Mouse (Mus musculus) natural killer cell, adult 2 months (primary cell): ENCODE data around the gene Eif4a3.
"Not testable (repeated sequence)": the region's sequence is repeated elsewhere in the genome, so short reads cannot be mapped to it uniquely, and the experiment has no call there.

Experiments used
- DNase-seq, 2 experiments: peaks; one replicate each; pipeline ENCODE4 v3.0.0; 2022; ENCODE audit warnings: low spot score in 2 of 2

Gene Eif4a3

DNA sequence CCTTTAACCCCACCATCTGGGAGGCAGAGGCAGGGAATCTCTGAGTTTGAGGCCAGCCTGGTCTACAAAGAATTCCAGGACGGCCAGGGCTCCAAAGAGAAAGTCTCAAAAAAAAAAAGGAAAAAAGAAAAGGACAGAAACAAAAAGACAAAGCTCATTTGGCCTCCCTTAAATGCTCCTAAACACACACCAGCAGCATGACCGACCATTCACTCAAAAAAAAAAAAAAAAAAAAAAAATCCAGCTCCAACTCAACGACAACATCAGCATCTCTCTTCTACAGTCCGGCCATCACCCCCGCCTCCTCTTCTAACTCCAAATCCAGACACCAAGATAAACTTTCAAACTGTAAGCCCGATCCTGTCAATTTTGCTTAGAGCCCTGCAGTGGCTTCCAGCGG is 972 bp downstream of the Eif4a3 start:
- no peak for DNase-seq

DNA sequence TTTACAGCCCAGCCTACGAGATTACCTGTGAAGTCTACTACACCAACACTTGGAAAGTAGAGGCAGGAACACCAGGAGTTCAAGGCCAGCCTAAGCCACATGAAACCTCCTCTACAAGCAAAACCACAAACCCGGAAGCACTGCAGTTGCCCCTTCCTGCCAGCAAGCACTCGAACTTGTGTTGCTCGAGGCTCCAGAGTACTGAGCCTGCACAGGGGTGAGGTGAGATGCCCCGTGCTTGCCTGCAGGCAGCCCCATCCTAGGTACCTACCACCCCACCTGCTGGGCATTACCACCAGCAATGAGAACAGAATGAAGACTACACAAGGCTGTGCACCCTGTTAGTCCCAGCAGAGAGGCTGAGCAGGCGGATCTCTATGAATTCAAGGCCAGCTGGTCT is 1.9 kb downstream of the Eif4a3 start:
- DNase-seq = peak; percentile 24 to 29

DNA sequence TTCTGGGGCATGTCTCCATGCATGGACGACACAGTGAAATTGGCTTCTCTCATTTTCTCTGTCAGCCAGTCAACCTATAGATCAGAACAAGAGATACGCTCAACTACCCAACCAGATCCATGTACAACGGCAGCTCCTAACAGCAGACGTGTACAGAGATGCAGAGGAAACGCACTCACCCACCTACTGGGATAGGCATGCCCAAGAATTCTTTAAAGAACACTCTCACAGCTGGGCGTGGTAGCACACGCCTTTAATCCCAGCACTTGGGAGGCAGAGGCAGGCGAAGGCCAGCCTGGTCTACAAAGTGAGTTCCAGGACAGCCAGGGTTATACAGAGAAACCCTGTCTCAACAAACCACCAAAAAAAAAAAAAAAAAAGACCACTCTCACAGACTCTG is 7.0 kb downstream of the Eif4a3 start:
- DNase-seq = not testable (repeated sequence)

DNA sequence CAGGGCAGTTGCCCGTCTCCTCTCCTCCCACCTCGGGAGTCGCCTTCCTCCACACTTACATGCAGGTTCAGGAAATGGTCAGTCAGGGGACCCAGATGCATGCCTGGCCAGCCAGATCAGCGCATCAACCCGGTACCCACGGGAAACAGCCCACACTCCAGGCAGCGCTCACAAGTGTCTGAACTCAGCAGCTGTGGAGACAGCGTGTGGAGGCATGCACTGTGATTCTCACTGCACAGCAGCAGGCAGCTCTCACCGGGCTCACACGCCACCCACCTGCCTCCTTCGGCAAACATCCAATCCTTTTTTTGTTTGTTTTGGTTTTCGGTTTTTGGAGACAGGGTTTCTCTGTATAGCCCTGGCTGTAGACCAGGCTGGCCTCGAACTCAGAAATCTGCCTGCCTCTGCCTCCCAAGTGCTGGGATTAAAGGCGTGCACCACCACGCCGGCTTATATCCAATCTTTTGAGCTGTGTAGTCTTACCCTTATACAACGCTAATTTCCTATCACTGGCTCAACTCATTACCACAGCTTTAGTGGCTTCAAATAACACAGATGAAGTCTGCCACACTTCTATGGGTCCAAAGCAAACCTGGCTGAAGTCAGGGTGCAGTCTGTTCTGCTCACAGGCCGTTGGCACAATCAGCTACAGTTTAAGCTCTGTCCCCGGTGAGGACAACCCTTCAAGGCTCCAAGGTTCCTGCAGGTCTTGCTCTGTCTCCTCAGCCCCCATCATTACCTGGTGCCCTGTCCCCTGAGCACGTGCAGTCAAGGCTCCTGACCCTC is 12.5 kb downstream of the Eif4a3 start:
- no peak for DNase-seq

- DNase-seq = no peak
Measured at GRCm38 (mm10) chr11:119285791-119286527, 13.9 kb downstream of the Eif4a3 start.

DNA sequence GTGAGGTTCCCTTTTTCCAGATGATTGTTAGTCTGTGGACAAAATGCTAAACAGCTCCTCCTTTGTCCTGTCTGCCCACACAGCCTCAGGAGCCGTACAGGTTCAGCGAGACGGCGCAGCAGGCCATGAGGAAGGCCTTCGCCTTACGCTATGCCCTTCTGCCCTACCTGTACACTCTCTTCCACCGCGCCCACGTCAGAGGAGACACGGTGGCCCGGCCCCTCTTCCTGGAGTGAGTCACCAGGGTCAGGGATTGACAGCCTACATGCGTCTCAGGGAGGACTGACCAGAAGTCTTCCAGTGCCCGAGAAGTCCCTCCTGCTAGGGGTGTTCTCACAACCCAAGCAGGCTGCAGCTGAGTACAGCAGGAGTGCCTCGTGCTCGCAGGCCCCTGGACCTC is 18.9 kb downstream of the Eif4a3 start:
- no peak for DNase-seq

GRCm38 (mm10) chr11:119273186-119273930 is 26.5 kb downstream of the Eif4a3 start:
- DNase-seq = peak in 1 of 2 experiments; percentile 24

- not testable (repeated sequence) for DNase-seq
Measured at GRCm38 (mm10) chr11:119272492-119272891, 27.4 kb downstream of the Eif4a3 start.

- no peak for DNase-seq
Measured at GRCm38 (mm10) chr11:119268557-119269195, 31.2 kb downstream of the Eif4a3 start.

- peak; percentile 94 to 96 for DNase-seq
Measured at GRCm38 (mm10) chr11:119267768-119268556, 31.9 kb downstream of the Eif4a3 start, which contains the start of gene Gaa. Gaa (plus strand) TSS chr11:119267887.

DNA sequence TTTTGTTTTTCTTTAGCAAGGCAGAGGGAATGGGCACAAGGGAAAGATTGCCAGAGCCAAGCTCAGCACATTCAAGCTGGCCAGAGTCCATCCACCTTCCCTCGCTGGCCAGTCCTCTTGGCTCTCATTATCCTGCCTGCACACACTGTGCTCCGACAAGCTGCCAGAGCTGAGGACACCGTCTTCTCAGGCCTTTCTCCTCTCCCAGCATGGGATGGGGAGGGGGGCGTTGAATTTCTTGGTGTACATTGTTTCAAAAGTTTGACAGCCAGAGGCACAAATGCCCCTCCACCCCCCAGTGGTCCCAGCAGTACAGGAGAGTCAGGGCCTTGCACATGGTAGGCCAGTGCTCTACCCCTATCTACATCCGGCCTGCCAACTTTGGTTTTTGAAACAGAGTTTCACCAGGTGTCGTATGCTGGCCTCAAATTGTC is 32.6 kb downstream of the Eif4a3 start:
- no peak for DNase-seq

- DNase-seq = no peak
Measured at GRCm38 (mm10) chr11:119265811-119266210, 34.1 kb downstream of the Eif4a3 start.

GRCm38 (mm10) chr11:119264413-119264812 is 35.5 kb downstream of the Eif4a3 start:
- no peak for DNase-seq

DNA sequence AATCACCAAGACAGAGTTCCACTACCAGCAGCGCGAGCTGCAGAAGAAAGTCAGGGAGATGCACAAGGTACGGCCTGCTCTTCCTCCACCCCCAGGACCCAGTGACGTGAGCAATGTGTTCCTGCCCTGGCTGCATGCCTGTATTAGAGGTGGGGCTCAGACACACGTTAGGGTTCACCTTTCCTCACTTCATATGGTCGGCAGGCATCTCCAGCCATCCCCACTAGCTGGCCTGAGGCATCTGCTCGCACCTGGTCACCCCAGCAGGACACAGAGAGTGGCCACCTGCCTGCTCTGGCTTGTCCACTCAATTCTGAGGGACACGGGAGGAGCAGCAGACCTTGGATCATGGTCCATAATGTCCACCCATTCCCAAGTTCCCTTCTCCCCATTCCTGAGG is 39.9 kb downstream of the Eif4a3 start:
- DNase-seq = no peak

GRCm38 (mm10) chr11:119258572-119259322 is 41.1 kb downstream of the Eif4a3 start:
- DNase-seq = peak; percentile 62 to 63

GRCm38 (mm10) chr11:119258216-119258571 is 41.7 kb downstream of the Eif4a3 start:
- DNase-seq = no peak

GRCm38 (mm10) chr11:119256557-119256956 is 43.3 kb downstream of the Eif4a3 start:
- not testable (repeated sequence) for DNase-seq

DNA sequence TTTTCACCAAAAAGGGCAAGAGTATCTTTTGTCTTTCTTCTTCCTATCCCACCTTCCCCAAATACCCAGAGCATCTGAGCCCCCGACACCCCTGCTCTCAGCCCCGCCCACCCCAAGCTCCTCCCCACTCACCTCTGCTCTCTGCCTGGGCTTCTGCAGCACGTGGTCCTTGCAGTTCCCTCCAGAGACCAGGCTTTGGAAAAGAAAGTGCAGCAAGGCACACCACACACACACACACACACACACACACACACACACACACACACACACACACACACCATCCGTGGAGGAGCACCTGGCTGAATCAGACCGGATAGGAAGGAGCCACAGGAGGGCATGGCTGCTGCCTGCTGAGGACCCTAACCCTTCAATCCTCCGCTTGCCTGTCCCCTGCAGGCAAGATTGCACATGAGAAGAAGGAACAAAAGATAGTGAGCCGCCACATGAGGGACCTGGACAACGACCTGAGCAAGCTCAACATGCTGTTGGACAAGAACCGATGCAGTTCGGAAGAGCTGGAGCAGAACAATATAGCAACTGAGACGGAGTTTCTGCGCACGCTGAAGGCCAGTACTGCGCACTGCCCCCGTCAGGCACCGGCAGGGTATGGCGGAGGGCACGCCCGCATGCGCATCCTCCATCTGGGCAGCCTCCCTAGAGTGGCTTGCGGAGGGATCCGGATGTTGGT is 46.9 kb downstream of the Eif4a3 start:
- peak; percentile 35 to 47 for DNase-seq

DNA sequence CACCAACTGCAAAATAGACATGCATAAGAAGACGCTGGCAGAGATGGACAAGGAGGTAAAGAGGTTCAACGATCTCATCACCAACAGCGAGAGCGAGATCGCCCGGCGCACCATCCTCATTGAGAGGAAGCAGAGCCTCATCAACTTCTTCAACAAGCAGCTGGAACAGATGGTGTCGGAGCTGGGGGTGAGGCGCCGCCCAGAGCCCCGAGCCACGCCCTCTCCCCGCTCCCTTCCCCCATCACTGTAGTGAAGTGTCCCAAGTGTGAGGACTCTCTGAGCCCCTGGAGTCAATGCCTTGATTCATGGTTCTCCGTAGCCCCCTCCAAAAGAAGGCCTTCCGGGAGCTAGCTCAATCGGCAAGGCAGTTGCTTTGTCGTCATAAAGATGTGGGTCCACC is 48.9 kb downstream of the Eif4a3 start:
- no peak for DNase-seq

- DNase-seq = peak; percentile 57 to 68
Measured at GRCm38 (mm10) chr11:119249011-119249410, 50.9 kb downstream of the Eif4a3 start.
